In genomic region chr6:34734940-34735695, GRCm38 (mm10) we compare ENCODE assay signal across 30 mouse cellular contexts. TPM values are rescaled to one million over a fixed set of nuclear protein-coding genes. Genes with fewer than 3 reads are reported as not detected.
DNase-seq lines count a peak whose midpoint lies in the region; ATAC-seq lines count a peak whose summit lies in the region.
"Had no signal": no experiment of that assay in that cellular context is flagged by ENCODE, and none has a peak within 500 bp of the region (broad histone marks: within the 10 kb centered on the region; RNA-seq: fewer than 3 reads in every experiment).

No protein-coding gene starts in this region.

- H3K4me3 ChIP-seq in heart, embryonic 10.5 days, result no peak overlapping the region
- H3K4me3 ChIP-seq in heart, embryonic 15.5 days, result no peak overlapping the region
- H3K4me3 ChIP-seq in embryonic facial prominence, embryonic 15.5 days (replicated peaks), result no peak overlapping the region
- H3K4me3 ChIP-seq: embryonic facial prominence, embryonic 12.5 days; limb, embryonic 12.5 days; liver, embryonic 12.5 days; midbrain, embryonic 13.5 days; neural tube, embryonic 13.5 days had no signal

- H3K4me2 ChIP-seq in heart, embryonic 15.5 days, result no peak overlapping the region
- H3K4me2 ChIP-seq in embryonic facial prominence, embryonic 15.5 days (replicated peaks), result no peak overlapping the region
- H3K4me2 ChIP-seq: embryonic facial prominence, embryonic 12.5 days; hindbrain, embryonic 14.5 days; limb, embryonic 12.5 days; liver, embryonic 12.5 days; midbrain, embryonic 13.5 days; neural tube, embryonic 13.5 days had no signal

- no peaks in the 10 kb centered on the region for H3K9me3 ChIP-seq in heart, embryonic 10.5 days
- H3K9me3 ChIP-seq in heart, embryonic 15.5 days (replicated peaks), result no peaks in the 10 kb centered on the region
- H3K9me3 ChIP-seq in embryonic facial prominence, embryonic 15.5 days (replicated peaks), result no peaks in the 10 kb centered on the region
- H3K9me3 ChIP-seq: embryonic facial prominence, embryonic 12.5 days; limb, embryonic 12.5 days; liver, embryonic 12.5 days; midbrain, embryonic 13.5 days; neural tube, embryonic 13.5 days had no signal

- no peaks in the 10 kb centered on the region for H3K36me3 ChIP-seq in heart, embryonic 10.5 days
- H3K36me3 ChIP-seq in heart, embryonic 15.5 days, result no peaks in the 10 kb centered on the region
- H3K36me3 ChIP-seq in embryonic facial prominence, embryonic 15.5 days, result no peaks in the 10 kb centered on the region
- H3K36me3 ChIP-seq: embryonic facial prominence, embryonic 12.5 days; limb, embryonic 12.5 days; liver, embryonic 12.5 days; midbrain, embryonic 13.5 days; neural tube, embryonic 13.5 days had no signal

- WGBS in heart, embryonic 10.5 days, result 63% methylated on average over 13 of the region's 13 CpGs
- 49% methylated on average over 13 of the region's 13 CpGs for WGBS in heart, embryonic 15.5 days
- WGBS in embryonic facial prominence, embryonic 15.5 days, result 66% methylated on average over 13 of the region's 13 CpGs

- intact Hi-C loops in heart, postnatal 25 days (cut with DNase I), result no loop called here
- intact Hi-C loops in heart, postnatal 14 days (cut with DNase I), result no loop called here

- no peaks in the 10 kb centered on the region for H3K27me3 ChIP-seq in heart, embryonic 10.5 days (ENCODE audit: insufficient read depth, poor library complexity, severe bottlenecking)
- no peaks in the 10 kb centered on the region for H3K27me3 ChIP-seq in heart, embryonic 15.5 days
- no peaks in the 10 kb centered on the region for H3K27me3 ChIP-seq in embryonic facial prominence, embryonic 15.5 days
- H3K27me3 ChIP-seq: embryonic facial prominence, embryonic 12.5 days; limb, embryonic 12.5 days; liver, embryonic 12.5 days; midbrain, embryonic 13.5 days; neural tube, embryonic 13.5 days had no signal

- no peak for DNase-seq in heart, embryonic 10.5 days (ENCODE audit: low spot score)
- no peak for DNase-seq in heart, postnatal 25 days (ENCODE audit: low spot score)
- DNase-seq in heart, postnatal 14 days, result no peak
- peak; percentile 45 for DNase-seq in 416B (ENCODE audit: low read depth)
- DNase-seq in lung, postnatal 36 days, result no peak
- no peak for DNase-seq in gastrocnemius, adult 18-20 months (ENCODE audit: low spot score)
- DNase-seq: adrenal gland, postnatal 10 days; B cell, adult 2 months; cerebellum, adult 8-10 months; cerebellum, postnatal 36 days; gastrocnemius, postnatal 25 days; kidney, adult 9 months; kidney, postnatal 10 days; layer of hippocampus, adult 9-11 months; liver, postnatal 0 days; lung, postnatal 4 days; right cerebral cortex, postnatal 4 days; thymus, adult 18-20 months; thymus, postnatal 25 days had no signal

- no peak for ATAC-seq in heart, embryonic 15.5 days (replicated peaks; ENCODE audit: insufficient number of reproducible peaks, insufficient read depth, low FRiP score, low read depth)
- ATAC-seq in embryonic facial prominence, embryonic 15.5 days (ENCODE audit: insufficient number of reproducible peaks, low FRiP score, low TSS enrichment, low read depth), result no peak
- ATAC-seq: forebrain, embryonic 14.5 days; intestine, postnatal 0 days; liver, embryonic 12.5 days; liver, postnatal 0 days; midbrain, embryonic 13.5 days had no signal

- H3K9ac ChIP-seq in heart, embryonic 15.5 days, result no peak overlapping the region
- no peak overlapping the region for H3K9ac ChIP-seq in embryonic facial prominence, embryonic 15.5 days
- H3K9ac ChIP-seq: embryonic facial prominence, embryonic 12.5 days; hindbrain, embryonic 14.5 days; limb, embryonic 12.5 days; liver, embryonic 12.5 days; liver, postnatal 0 days; midbrain, embryonic 13.5 days; neural tube, embryonic 13.5 days had no signal

- H3K4me1 ChIP-seq in heart, embryonic 10.5 days, result peaks cover 21% of the 10 kb centered on the region
- peaks cover 18% of the 10 kb centered on the region for H3K4me1 ChIP-seq in heart, embryonic 15.5 days (replicated peaks)
- peaks cover 23% of the 10 kb centered on the region for H3K4me1 ChIP-seq in embryonic facial prominence, embryonic 15.5 days

- H3K27ac ChIP-seq in heart, embryonic 10.5 days, result peak overlapping the region; percentile 7; the same call in 1 of the 2 replicates
- H3K27ac ChIP-seq in heart, embryonic 15.5 days, result peak overlapping the region; percentile 11; the same call in 1 of the 2 replicates
- H3K27ac ChIP-seq in embryonic facial prominence, embryonic 15.5 days (replicated peaks), result peak overlapping the region; percentile 65
- H3K27ac ChIP-seq: embryonic facial prominence, embryonic 12.5 days; hindbrain, embryonic 14.5 days; limb, embryonic 12.5 days; liver, embryonic 12.5 days; midbrain, embryonic 13.5 days; neural tube, embryonic 13.5 days; stomach, postnatal 0 days had no signal

RNA-seq across cellular contexts. Expression of gene Agbl3, which starts 45.1 kb away (rescaled TPM):
- 4.0 and 6.0 TPM in 2 replicates for polyA plus RNA-seq in heart, embryonic 10.5 days (2016; fragmentation: Nextera tagmentation; extraction: Ambion mirVana)
- 1 to 10 TPM; 3.2 to 3.9 TPM for total RNA-seq in heart, postnatal 25 days (2021)
- polyA plus RNA-seq in heart, embryonic 15.5 days (2015; fragmentation: Nextera tagmentation; extraction: Ambion mirVana), result 4.2 and 5.2 TPM in 2 replicates
- 1 to 10 TPM; 4.6 to 5.9 TPM for total RNA-seq in heart, postnatal 14 days (2021)
- polyA plus RNA-seq in embryonic facial prominence, embryonic 15.5 days (2015; fragmentation: Nextera tagmentation; extraction: Ambion mirVana), result 8.1 and 8.9 TPM in 2 replicates
- total RNA-seq in gastrocnemius, adult 18-20 months (2021), result 1 to 10 TPM in 1 of 2 experiments, under 1 TPM in 1; 0.90 to 1.6 TPM

Comparison
In these comparisons a context has a peak if more than half of its experiments do, and no peak if none do; other contexts are left out.
1. H3K27ac ChIP-seq: peak in every context shown above with its lines; median percentile 65 in embryonic facial prominence, embryonic 15.5 days; 11 in heart, embryonic 15.5 days; 7 in heart, embryonic 10.5 days.